Mouse (Mus musculus): ENCODE data around the gene Ralgapa2. TPM values are rescaled to one million over a fixed set of nuclear protein-coding genes. Genes with fewer than 3 reads are reported as not detected.

The Ralgapa2 gene
- total and polyA plus RNA-seq, 3 experiments = 5.6 to 10.3 (median 8.9) TPM

DNA sequence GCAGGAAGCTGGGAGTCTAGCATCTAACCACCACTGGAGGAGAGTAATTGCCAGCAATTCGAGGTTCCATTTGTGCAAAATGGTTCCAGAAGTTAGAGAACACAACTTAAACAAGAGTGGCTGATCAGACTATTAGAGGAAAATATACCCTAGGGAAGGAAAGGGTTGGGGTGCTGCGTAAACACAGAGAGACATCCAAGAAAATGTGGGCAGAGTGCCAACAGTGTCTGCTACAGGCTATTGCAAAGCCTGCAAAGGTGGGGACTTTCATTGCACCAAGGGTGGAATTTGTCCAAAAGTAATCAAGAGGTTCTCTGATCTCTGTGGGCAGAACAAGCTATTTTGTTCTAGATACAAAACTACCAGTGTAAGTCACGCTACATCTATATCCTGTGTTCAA, 49.4 kb upstream of the Ralgapa2 start:
- Histone ChIP-seq H3K36me3 (replicated peaks in 1 of 2; ENCODE audit: control insufficient read depth in 1 of 2, insufficient read depth in 1 of 2, low read length in 1 of 2) (no peaks in the 10 kb centered on the region), H3K27me3 (replicated peaks) (no peaks in the 10 kb centered on the region), H3K79me2 (replicated peaks; ENCODE audit: control insufficient read depth, extremely low read depth, insufficient read depth, poor library complexity, severe bottlenecking) (no peaks in the 10 kb centered on the region), H3K4me3 (replicated peaks in 1 of 3; ENCODE audit: low read depth in 2 of 3, low read length in 2 of 3, poor library complexity in 1 of 3) (no peak overlapping the region), H3K4me2 (ENCODE audit: insufficient read depth, low read depth, poor library complexity, severe bottlenecking) (no peak overlapping the region), H3K4me1 (ENCODE audit: control insufficient read depth in 1 of 2, insufficient read depth in 2 of 2) (no peaks in the 10 kb centered on the region), H3K9ac (ENCODE audit: insufficient read depth, low read depth) (no peak overlapping the region), H3K27ac (ENCODE audit: insufficient read depth, low read depth) (no peak overlapping the region), H3K9me3 (replicated peaks; ENCODE audit: low read length) (no peaks in the 10 kb centered on the region)
- in situ Hi-C loops (cut with MboI; ENCODE audit: low pct_ligation_motif_present, low pct_unique_long_range_greater_than_20kb, low sequenced_read_pairs) = no loop called here
- dilution Hi-C loops (cut with MboI; ENCODE audit: extremely low pct_ligation_motif_present, extremely low pct_unique_long_range_greater_than_20kb, low sequenced_read_pairs) = no loop called here
- no peak for DNase-seq (ENCODE audit: extremely low read depth)
- TF ChIP-seq MXI1 (IDR thresholded peaks at IDR 0.05; ENCODE audit: low read depth, low read length) (no peak), HCFC1 (IDR thresholded peaks at IDR 0.05; ENCODE audit: low read depth, low read length) (no peak), MAZ (IDR thresholded peaks at IDR 0.05; ENCODE audit: low read depth, low read length) (no peak), PAX5 (IDR thresholded peaks at IDR 0.05; ENCODE audit: low read length) (no peak), TCF12 (IDR thresholded peaks at IDR 0.05; ENCODE audit: low read depth, low read length) (no peak), E2F4 (IDR thresholded peaks at IDR 0.05; ENCODE audit: insufficient replicate concordance, low read depth, low read length) (no peak), POLR2A (IDR thresholded peaks at IDR 0.05; ENCODE audit: low read depth, low read length) (no peak), USF1 (IDR thresholded peaks at IDR 0.05; ENCODE audit: low read depth, low read length) (no peak), GABPA (IDR thresholded peaks at IDR 0.05; ENCODE audit: insufficient replicate concordance, low read depth, low read length) (no peak), ZNF384 (IDR thresholded peaks at IDR 0.05; ENCODE audit: low read depth, low read length) (no peak), TBP (conservative IDR thresholded peaks at IDR 0.05; ENCODE audit: low read depth, low read length) (no peak), ZKSCAN1 (IDR thresholded peaks at IDR 0.05; ENCODE audit: borderline replicate concordance, low read depth, low read length) (no peak), USF2 (conservative IDR thresholded peaks at IDR 0.05; ENCODE audit: low read depth, low read length) (no peak), MYC (IDR thresholded peaks at IDR 0.05; ENCODE audit: low read depth, low read length) (no peak)

DNA sequence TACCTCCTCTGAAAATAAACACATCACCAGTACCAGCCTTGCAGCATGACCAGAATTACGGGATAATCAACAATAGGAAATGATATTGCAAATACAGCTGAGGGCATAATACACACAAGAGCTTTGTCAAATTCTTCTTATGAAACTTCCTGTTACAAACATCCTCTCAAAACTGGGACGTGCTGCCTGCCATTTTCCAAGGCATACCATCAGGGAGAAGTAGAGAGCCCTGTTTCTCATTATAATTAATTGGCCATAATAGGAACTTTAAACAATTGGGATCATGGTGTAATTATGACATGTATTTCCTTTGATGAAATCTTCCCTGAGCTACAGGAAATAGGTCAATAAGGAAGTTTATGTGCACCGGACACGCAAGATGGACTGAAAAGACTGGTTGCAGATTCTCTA, 48.5 kb upstream of the Ralgapa2 start:
- H3K36me3 ChIP-seq (replicated peaks in 1 of 2; ENCODE audit: control insufficient read depth in 1 of 2, insufficient read depth in 1 of 2, low read length in 1 of 2) = no peaks in the 10 kb centered on the region
- no peak overlapping the region for H3K4me2 ChIP-seq (ENCODE audit: insufficient read depth, low read depth, poor library complexity, severe bottlenecking)
- dilution Hi-C loops (cut with MboI; ENCODE audit: extremely low pct_ligation_motif_present, extremely low pct_unique_long_range_greater_than_20kb, low sequenced_read_pairs) = no loop called here
- no peaks in the 10 kb centered on the region for H3K79me2 ChIP-seq (replicated peaks; ENCODE audit: control insufficient read depth, extremely low read depth, insufficient read depth, poor library complexity, severe bottlenecking)
- no peak for DNase-seq (ENCODE audit: extremely low read depth)
- H3K9me3 ChIP-seq (replicated peaks; ENCODE audit: low read length) = no peaks in the 10 kb centered on the region
- no peak overlapping the region for H3K9ac ChIP-seq (ENCODE audit: insufficient read depth, low read depth)
- H3K27ac ChIP-seq (ENCODE audit: insufficient read depth, low read depth) = no peak overlapping the region
- H3K27me3 ChIP-seq (replicated peaks) = no peaks in the 10 kb centered on the region
- TF ChIP-seq MAZ (IDR thresholded peaks at IDR 0.05; ENCODE audit: low read depth, low read length) (no peak), RCOR1 (conservative IDR thresholded peaks at IDR 0.05; ENCODE audit: low read depth, low read length) (no peak), ZMIZ1 (IDR thresholded peaks at IDR 0.05; ENCODE audit: low read depth, low read length) (no peak), NRF1 (IDR thresholded peaks at IDR 0.05; ENCODE audit: low read depth, low read length) (no peak), BHLHE40 (IDR thresholded peaks at IDR 0.05; ENCODE audit: low read depth, low read length) (no peak), KAT2A (IDR thresholded peaks at IDR 0.05; ENCODE audit: insufficient replicate concordance, low read length) (no peak), TCF12 (IDR thresholded peaks at IDR 0.05; ENCODE audit: low read depth, low read length) (no peak), ELF1 (IDR thresholded peaks at IDR 0.05; ENCODE audit: low read depth, low read length) (no peak), ZC3H11A (IDR thresholded peaks at IDR 0.05; ENCODE audit: low read depth, low read length) (no peak)
- H3K4me1 ChIP-seq (ENCODE audit: control insufficient read depth in 1 of 2, insufficient read depth in 2 of 2) = no peaks in the 10 kb centered on the region
- in situ Hi-C loops (cut with MboI; ENCODE audit: low pct_ligation_motif_present, low pct_unique_long_range_greater_than_20kb, low sequenced_read_pairs) = no loop called here
- H3K4me3 ChIP-seq (replicated peaks in 1 of 3; ENCODE audit: low read depth in 2 of 3, low read length in 2 of 3, poor library complexity in 1 of 3) = no peak overlapping the region
